Mouse (Mus musculus): ENCODE results near the gene Mars. TPM values are rescaled to one million over a fixed set of nuclear protein-coding genes. Genes with fewer than 3 reads are reported as not detected.
"Not testable (repeated sequence)": the region's sequence is repeated elsewhere in the genome, so short reads cannot be mapped to it uniquely, and the experiment has no call there.

The Mars gene
- total RNA-seq, 2 experiments from 2014 or later: 82.6 to 86.3 TPM

GRCm38 (mm10) chr10:127310523-127311475, 787 bp downstream of the Mars start:
- DNase-seq: no peak

GRCm38 (mm10) chr10:127309167-127309566, 2.4 kb downstream of the Mars start:
- DNase-seq: not testable (repeated sequence)

GRCm38 (mm10) chr10:127303136-127303535, 8.4 kb downstream of the Mars start:
- DNase-seq: no peak

DNA sequence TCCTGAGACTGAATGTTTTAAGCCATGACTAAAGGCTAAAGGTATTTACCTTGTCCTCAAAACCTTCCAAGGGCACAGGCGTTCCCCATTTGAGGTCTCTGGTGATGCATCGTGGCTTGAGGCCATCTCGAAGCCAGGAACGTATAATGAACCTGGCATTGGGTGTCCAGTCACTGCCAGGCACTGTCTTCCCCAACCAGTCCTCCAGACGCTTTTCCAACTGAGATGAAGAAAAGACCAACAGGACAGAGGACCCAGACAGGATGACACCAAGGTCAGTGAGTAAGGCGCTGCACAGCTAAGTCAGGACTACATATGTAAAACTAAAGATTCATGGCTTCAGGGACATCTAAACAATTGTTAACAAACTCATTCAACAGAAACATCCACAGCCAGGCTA, 11.2 kb downstream of the Mars start:
- no peak for DNase-seq

- no peak for DNase-seq
Observed at GRCm38 (mm10) chr10:127297015-127297871, 14.3 kb downstream of the Mars start.

GRCm38 (mm10) chr10:127295986-127296794, 15.4 kb downstream of the Mars start:
- DNase-seq: no peak

DNA sequence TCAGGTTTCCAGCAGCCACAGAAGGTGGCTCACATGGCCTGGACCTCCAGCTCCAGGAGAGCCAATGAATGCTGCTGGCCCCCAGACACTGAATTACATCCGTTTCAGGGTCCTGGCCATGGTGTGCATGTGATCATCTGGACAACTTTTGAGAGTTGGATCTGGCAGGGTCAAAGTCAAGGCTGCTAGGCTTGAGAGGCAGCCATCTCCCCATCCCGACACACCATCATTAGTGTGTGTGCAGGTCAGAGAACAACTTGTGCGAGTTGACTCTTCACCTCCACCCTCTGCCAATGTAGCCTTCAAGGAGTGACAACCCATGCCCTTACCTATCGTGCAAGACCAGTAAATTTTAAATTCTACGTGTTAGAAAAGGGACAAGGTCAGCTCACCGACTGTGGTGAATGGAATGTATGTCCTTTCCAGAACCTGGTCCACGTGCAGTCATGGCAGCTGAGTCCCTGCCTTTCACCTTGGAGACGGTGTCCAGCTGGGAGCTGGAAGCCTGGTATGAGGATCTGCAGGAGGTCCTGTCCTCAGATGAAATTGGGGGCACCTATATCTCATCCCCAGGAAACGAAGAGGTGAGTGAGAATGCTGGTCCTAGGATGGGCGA, 16.6 kb downstream of the Mars start:
- no peak for DNase-seq

GRCm38 (mm10) chr10:127293590-127294113, 17.9 kb downstream of the Mars start:
- no peak for DNase-seq

DNA sequence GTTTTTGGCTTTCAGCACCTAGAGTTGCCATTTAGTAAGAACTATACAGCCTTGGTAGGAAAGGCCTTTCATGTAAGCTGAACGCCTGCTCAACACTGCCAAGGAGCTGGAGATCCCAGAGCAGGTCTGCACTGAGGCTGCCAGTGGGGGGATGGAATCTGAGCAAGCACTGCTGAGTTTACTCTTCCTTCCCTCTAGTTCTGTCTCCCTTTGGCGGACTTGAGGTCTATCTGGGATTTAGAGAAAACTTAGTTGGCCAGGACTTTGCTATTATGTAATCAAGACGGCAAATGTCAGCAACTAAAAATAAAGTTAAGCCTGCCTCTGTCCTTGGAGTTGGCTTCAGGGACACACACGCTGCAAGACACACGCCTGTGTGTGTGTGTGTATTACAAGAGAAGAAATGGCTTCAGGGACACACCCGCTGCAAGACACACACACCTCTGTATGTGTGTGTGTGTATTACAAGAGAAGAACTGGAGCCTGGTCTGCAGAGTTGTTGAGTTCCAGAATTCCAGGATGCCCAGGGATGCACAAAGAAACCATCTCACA, 18.5 kb downstream of the Mars start:
- DNase-seq: peak; percentile 78

DNA sequence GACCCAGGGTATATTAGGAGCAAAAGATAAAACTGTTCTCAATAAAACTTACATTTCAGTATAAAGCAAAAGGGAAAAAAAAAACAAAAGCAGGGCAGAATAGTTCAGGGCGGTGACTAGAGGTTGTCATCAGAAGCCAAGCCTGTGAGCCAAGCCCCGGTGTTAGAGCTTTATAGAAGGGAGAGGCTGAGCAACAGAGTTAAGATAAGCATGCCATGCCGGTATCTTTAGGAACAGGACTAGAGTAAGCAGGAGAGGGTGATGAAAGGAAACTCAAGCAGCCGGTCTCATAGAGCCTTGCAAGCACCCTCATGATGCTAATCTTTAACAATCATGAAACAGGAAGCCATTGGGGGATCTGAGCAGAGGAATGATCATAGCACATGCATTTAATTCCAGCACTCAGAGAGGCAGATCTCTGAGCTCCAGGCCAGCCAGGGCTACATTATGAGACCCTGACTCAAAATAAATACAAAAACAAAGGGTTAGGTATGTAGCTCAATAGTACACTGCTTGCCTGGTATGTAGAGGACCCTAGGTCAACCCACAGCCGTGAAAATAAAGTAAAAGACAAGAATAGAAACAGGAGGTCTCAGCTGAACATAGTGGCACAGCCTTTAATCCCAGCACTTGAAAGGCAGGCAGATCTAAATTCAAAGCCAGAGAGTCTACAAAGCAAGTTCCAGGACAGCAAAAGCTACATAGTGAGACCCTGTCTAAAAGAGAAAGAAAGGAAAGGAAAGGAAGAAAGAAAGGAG, 19.5 kb downstream of the Mars start:
- DNase-seq: no peak

- peak; percentile 76 for DNase-seq
Observed at GRCm38 (mm10) chr10:127290930-127291880, 20.4 kb downstream of the Mars start.

- DNase-seq: peak; percentile 100
Observed at GRCm38 (mm10) chr10:127290307-127290929, 21.2 kb downstream of the Mars start.

DNA sequence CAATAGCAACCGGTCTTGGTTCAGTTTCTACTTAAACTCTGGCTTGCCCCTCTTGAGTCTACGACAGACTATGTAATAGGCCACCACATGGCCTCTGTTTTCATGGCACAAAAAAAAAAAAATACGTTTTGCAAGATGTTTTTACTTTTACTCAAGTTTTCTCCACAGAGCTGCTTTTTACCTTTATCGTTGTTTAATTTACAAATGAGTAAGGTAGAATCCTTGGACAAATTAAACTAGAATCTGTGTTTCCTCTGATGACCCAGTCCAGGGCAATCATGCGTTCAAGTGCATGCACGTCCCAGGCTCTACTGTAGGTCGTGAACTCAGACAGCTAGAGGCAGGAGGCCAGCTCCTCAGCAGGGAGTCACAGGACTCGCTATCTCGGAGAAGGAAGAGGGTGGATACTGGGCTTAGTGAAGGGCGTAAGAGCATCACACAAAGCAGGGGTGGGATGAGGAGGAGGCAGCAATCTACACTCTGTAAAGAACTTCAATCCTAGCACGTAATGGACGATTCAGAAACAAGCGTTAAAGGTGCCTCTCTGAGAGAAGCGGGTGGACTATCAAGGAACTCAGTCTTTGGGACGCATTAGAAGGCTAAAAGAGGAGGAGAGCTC, 21.9 kb downstream of the Mars start:
- peak; percentile 63 for DNase-seq

DNA sequence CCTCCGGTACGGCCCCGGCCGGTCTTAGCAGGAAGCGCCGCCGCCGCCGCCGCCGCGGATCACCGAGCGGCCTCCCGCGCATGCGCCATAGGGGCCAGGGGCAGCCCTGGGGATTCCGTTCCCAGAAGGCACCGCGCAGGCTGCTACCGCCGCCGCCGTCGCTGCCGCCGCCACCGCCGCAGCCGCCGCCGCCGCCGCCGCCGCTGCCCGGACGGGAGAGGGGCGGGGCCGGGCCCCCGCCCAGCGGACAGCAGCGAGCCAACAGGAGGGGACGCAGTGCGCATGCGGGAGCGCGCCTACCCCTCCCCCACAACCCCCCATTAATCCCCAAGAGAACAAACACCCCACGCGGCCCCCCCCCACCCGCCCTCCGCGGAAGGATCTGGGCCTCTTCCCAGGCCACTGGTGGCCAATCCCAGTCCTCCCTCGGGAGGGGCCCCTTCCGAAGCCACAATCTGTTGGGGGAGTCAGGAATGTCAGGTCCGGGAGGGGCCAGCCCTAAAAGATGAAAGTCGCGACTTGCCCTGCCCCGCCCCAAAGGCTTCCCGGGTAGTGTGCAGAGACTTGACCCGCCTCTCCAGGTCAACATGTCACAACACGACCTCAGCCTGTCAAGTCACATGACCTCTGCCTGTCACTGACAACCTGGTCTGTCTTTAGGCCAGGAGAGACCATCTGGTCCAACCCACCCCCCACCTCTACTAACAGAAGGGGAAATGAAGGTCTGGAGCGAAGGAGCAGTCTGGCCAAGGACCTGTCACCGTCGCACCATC, 22.6 kb downstream of the Mars start, which contains the start of gene Mbd6:
Gene Mbd6 (minus strand): TSS at position 219 of the 773 bp plus-strand sequence.
- DNase-seq: peak; percentile 93

- DNase-seq: peak; percentile 76
Observed at GRCm38 (mm10) chr10:127288328-127288799, 23.2 kb downstream of the Mars start.

GRCm38 (mm10) chr10:127287936-127288293, 23.7 kb downstream of the Mars start:
- DNase-seq: peak; percentile 39

All from adrenal gland, postnatal 10 days (tissue).